Mouse (Mus musculus): ENCODE data around the gene Gm42906. TPM values are rescaled to one million over a fixed set of nuclear protein-coding genes. Genes with fewer than 3 reads are reported as not detected.
A peak's percentile ranks its signal among the peaks of the same experiment; 100 is the strongest.

The Gm42906 gene
- polyA plus RNA-seq, 1 experiment from 2014 or later = not detected

DNA sequence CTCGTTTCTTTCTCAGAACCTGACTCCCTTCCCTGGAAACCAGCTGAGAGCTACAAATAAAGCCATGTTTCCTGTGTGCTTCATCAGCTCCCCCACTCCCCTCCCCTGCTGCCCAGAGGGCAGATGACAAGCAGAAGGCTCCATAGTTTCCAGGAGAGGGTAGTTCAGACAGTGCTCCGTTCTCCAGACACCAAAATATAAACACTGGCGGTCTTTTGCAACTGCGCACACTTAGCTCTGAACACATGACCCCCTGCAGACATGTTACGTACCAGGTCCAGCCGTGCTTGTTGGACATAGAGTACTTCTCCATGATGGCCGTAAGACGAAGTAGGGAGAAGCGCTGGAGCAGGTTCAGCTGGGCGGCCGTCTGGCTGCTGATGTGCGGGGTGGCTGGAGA lies 367.5 kb downstream of the Gm42906 start:
- peaks cover 6% of the 10 kb centered on the region for H3K9me3 ChIP-seq (ENCODE audit: control insufficient read depth, low read length)
- H3K4me2 ChIP-seq (ENCODE audit: low read length) = no peak overlapping the region
- H3K9ac ChIP-seq (ENCODE audit: low read length) = no peak overlapping the region
- peak overlapping the region in 1 of 2 experiments; percentile 37; a peak in 2 of 4 replicates for H3K27ac ChIP-seq (replicated peaks in 1 of 2; ENCODE audit: control insufficient read depth in 1 of 2, insufficient read depth in 1 of 2, low read depth in 2 of 2, low read length in 2 of 2)
- peaks cover 29% of the 10 kb centered on the region for H3K36me3 ChIP-seq (ENCODE audit: control insufficient read depth, insufficient read depth, low read length)
- WGBS = 72% methylated on average over 12 of the region's 12 CpGs
- H3K4me1 ChIP-seq (ENCODE audit: control insufficient read depth in 2 of 2, insufficient read depth in 2 of 2, low read length in 2 of 2) = peaks cover 15 to 36% of the 10 kb centered on the region in 2 experiments
- H3K4me3 ChIP-seq (ENCODE audit: control insufficient read depth in 1 of 2, insufficient read depth in 1 of 2, low read depth in 1 of 2, low read length in 2 of 2) = no peak overlapping the region
- ATAC-seq (ENCODE audit: insufficient number of reproducible peaks, insufficient read depth, low FRiP score, low read depth) = no peak
- no peaks in the 10 kb centered on the region for H3K27me3 ChIP-seq (ENCODE audit: control insufficient read depth, insufficient read depth, low read length)

DNA sequence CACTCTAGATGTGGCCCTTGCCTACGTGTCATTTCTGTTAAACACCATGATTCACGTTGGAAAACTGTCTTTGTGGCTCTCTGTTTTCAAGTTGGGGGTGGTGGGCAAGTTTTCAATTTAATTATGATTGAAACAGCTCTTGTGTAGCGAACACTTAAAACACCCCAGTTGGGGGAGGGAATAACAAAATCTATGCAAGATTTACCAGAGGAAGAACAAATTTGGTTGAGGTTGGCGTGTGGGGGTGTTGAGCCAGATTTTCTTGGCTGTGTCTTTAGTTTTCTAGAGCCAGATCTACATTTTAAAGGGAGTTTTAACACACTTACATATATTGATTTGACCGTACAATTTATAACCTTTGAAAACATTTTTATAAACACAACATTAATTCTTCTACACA lies 368.2 kb downstream of the Gm42906 start:
- Histone ChIP-seq H3K9ac (ENCODE audit: low read length) (no peak overlapping the region), H3K27ac (replicated peaks in 1 of 2; ENCODE audit: control insufficient read depth in 1 of 2, insufficient read depth in 1 of 2, low read depth in 2 of 2, low read length in 2 of 2) (no peak overlapping the region), H3K27me3 (ENCODE audit: control insufficient read depth, insufficient read depth, low read length) (no peaks in the 10 kb centered on the region), H3K4me3 (ENCODE audit: control insufficient read depth in 1 of 2, insufficient read depth in 1 of 2, low read depth in 1 of 2, low read length in 2 of 2) (no peak overlapping the region), H3K4me1 (ENCODE audit: control insufficient read depth in 2 of 2, insufficient read depth in 2 of 2, low read length in 2 of 2) (peaks cover 15 to 29% of the 10 kb centered on the region in 2 experiments), H3K36me3 (ENCODE audit: control insufficient read depth, insufficient read depth, low read length) (peaks cover 29% of the 10 kb centered on the region), H3K4me2 (ENCODE audit: low read length) (no peak overlapping the region), H3K9me3 (ENCODE audit: control insufficient read depth, low read length) (peaks cover 6% of the 10 kb centered on the region)
- WGBS = 83% methylated on average over 5 of the region's 5 CpGs
- no peak for ATAC-seq (ENCODE audit: insufficient number of reproducible peaks, insufficient read depth, low FRiP score, low read depth)

DNA sequence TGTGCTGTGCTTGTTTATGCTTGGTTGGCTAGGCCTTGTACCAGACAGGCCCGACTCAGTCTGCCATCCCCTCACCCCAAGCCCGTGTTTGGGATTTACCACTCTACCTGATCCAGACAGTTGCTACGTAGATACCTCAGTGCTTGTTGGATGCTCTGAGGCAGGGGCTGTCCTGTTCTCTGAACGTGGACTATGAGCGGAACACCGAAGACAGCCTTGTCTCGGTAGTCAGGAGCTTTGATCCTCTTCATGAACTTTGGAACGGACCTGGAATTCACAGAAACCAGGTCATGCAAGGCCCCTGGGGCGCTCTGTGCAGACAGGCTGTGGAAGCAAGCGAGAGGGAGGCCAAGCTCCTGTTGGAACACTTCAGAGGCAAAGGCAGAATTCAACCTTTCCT lies 368.6 kb downstream of the Gm42906 start:
- H3K4me2 ChIP-seq (ENCODE audit: low read length) = no peak overlapping the region
- H3K9ac ChIP-seq (ENCODE audit: low read length) = no peak overlapping the region
- H3K36me3 ChIP-seq (ENCODE audit: control insufficient read depth, insufficient read depth, low read length) = peaks cover 29% of the 10 kb centered on the region
- H3K27me3 ChIP-seq (ENCODE audit: control insufficient read depth, insufficient read depth, low read length) = no peaks in the 10 kb centered on the region
- peaks cover 6% of the 10 kb centered on the region for H3K9me3 ChIP-seq (ENCODE audit: control insufficient read depth, low read length)
- H3K4me3 ChIP-seq (ENCODE audit: control insufficient read depth in 1 of 2, insufficient read depth in 1 of 2, low read depth in 1 of 2, low read length in 2 of 2) = no peak overlapping the region
- no peak overlapping the region for H3K27ac ChIP-seq (replicated peaks in 1 of 2; ENCODE audit: control insufficient read depth in 1 of 2, insufficient read depth in 1 of 2, low read depth in 2 of 2, low read length in 2 of 2)
- H3K4me1 ChIP-seq (ENCODE audit: control insufficient read depth in 2 of 2, insufficient read depth in 2 of 2, low read length in 2 of 2) = peaks cover 18 to 31% of the 10 kb centered on the region in 2 experiments
- no peak for ATAC-seq (ENCODE audit: insufficient number of reproducible peaks, insufficient read depth, low FRiP score, low read depth)
- 90% methylated on average over 10 of the region's 10 CpGs for WGBS

DNA sequence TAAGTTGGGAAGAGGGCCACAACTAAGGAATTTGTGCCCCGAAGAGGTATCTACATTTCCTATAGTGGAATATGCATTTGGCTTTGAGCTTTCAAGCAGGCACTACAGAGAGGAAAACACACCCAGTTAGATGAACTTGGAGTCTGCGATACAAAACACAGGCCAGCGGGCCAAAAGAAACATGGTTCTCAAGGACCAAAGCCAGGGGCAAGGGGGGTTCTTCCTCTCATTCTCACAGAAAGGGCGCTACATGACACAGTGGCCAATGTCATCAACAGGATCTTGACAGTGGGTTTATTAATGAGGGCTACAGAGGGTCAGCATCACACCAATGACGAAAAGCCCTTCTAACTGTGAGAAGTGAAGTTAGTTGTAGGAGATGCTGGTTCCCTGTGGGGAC lies 370.2 kb downstream of the Gm42906 start:
- Histone ChIP-seq H3K9me3 (ENCODE audit: control insufficient read depth, low read length) (peaks cover 6% of the 10 kb centered on the region), H3K4me1 (ENCODE audit: control insufficient read depth in 2 of 2, insufficient read depth in 2 of 2, low read length in 2 of 2) (peaks cover 18 to 35% of the 10 kb centered on the region in 2 experiments), H3K27me3 (ENCODE audit: control insufficient read depth, insufficient read depth, low read length) (no peaks in the 10 kb centered on the region), H3K9ac (ENCODE audit: low read length) (no peak overlapping the region), H3K36me3 (ENCODE audit: control insufficient read depth, insufficient read depth, low read length) (peaks cover 21% of the 10 kb centered on the region), H3K4me2 (ENCODE audit: low read length) (no peak overlapping the region), H3K27ac (replicated peaks in 1 of 2; ENCODE audit: control insufficient read depth in 1 of 2, insufficient read depth in 1 of 2, low read depth in 2 of 2, low read length in 2 of 2) (peak overlapping the region; percentile 55 to 79; a peak in 3 of 4 replicates), H3K4me3 (ENCODE audit: control insufficient read depth in 1 of 2, insufficient read depth in 1 of 2, low read depth in 1 of 2, low read length in 2 of 2) (no peak overlapping the region)
- ATAC-seq (ENCODE audit: insufficient number of reproducible peaks, insufficient read depth, low FRiP score, low read depth) = peak; percentile 15; the same call in 1 of the 2 replicates
- WGBS = 78% methylated on average over 5 of the region's 5 CpGs

DNA sequence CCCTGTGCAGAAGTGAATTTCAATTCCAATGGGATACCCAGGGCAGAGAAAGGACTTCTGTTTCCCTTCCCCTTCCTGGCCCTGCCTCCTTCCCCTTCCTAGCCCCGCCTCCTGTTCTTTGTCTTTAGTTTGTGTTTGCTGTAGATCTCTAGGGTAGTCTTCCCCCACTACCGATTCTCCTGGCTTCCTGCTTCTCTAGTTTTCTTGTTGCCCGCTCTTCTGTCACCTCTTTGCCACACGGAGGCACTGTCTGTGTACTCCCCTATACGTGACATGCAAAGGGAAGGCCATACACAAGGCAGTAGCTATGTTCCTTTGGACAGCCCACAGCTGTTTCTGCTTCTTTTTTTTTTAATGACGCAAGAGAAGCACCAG lies 371.1 kb downstream of the Gm42906 start:
- Histone ChIP-seq H3K4me2 (ENCODE audit: low read length) (peak overlapping the region; percentile 49; the same call in 1 of the 2 replicates), H3K9me3 (ENCODE audit: control insufficient read depth, low read length) (peaks cover 5% of the 10 kb centered on the region), H3K27ac (replicated peaks in 1 of 2; ENCODE audit: control insufficient read depth in 1 of 2, insufficient read depth in 1 of 2, low read depth in 2 of 2, low read length in 2 of 2) (peak overlapping the region; percentile 47 to 79), H3K9ac (ENCODE audit: low read length) (no peak overlapping the region), H3K4me3 (ENCODE audit: control insufficient read depth in 1 of 2, insufficient read depth in 1 of 2, low read depth in 1 of 2, low read length in 2 of 2) (no peak overlapping the region), H3K4me1 (ENCODE audit: control insufficient read depth in 2 of 2, insufficient read depth in 2 of 2, low read length in 2 of 2) (peaks cover 18 to 35% of the 10 kb centered on the region in 2 experiments), H3K36me3 (ENCODE audit: control insufficient read depth, insufficient read depth, low read length) (peaks cover 19% of the 10 kb centered on the region), H3K27me3 (ENCODE audit: control insufficient read depth, insufficient read depth, low read length) (no peaks in the 10 kb centered on the region)
- WGBS = 36% methylated on average over 6 of the region's 6 CpGs
- ATAC-seq (ENCODE audit: insufficient number of reproducible peaks, insufficient read depth, low FRiP score, low read depth) = peak; percentile 64

DNA sequence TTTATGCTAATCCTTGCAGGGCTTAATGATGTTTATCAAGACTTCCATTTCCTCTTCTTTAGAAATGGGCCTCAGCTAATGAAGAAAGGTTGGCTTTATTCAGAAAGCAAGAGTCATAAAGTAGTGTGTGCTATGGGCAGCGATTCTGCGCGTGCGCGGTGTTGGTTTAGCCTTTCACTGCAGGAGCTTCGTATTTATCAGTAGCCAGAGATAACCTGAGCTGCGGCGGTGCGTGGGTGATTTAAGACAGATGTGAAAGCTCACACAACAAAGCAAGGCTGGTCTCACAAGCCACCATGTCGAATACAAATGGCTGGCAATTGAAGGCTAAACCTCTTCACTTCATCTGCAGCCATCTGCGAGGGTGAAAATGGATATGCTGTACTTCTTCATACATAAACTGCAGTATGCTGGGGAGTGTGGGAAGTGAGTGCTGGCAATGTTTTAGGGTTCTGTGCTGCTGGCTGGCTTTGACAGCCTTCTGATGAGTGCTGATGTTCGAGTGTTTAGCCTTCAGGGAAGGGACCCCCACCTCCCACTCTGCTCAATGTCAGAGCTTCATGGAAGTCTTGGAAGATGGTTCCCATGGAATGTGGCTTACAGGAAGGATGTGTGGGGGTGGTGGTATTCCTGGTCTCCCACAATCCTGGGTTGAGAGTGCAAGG lies 371.6 kb downstream of the Gm42906 start:
- 21% methylated on average over 12 of the region's 12 CpGs for WGBS
- Histone ChIP-seq H3K36me3 (ENCODE audit: control insufficient read depth, insufficient read depth, low read length) (peaks cover 15% of the 10 kb centered on the region; the same call in 1 of the 2 replicates), H3K27ac (replicated peaks in 1 of 2; ENCODE audit: control insufficient read depth in 1 of 2, insufficient read depth in 1 of 2, low read depth in 2 of 2, low read length in 2 of 2) (peak overlapping the region; percentile 47 to 79), H3K27me3 (ENCODE audit: control insufficient read depth, insufficient read depth, low read length) (no peaks in the 10 kb centered on the region), H3K9ac (ENCODE audit: low read length) (peak overlapping the region; percentile 13; the same call in 1 of the 2 replicates), H3K4me3 (ENCODE audit: control insufficient read depth in 1 of 2, insufficient read depth in 1 of 2, low read depth in 1 of 2, low read length in 2 of 2) (no peak overlapping the region), H3K4me2 (ENCODE audit: low read length) (peak overlapping the region; percentile 49), H3K4me1 (ENCODE audit: control insufficient read depth in 2 of 2, insufficient read depth in 2 of 2, low read length in 2 of 2) (peaks cover 18 to 35% of the 10 kb centered on the region in 2 experiments), H3K9me3 (ENCODE audit: control insufficient read depth, low read length) (peaks cover 3% of the 10 kb centered on the region)
- ATAC-seq (ENCODE audit: insufficient number of reproducible peaks, insufficient read depth, low FRiP score, low read depth) = no peak; the same call in 1 of the 2 replicates

DNA sequence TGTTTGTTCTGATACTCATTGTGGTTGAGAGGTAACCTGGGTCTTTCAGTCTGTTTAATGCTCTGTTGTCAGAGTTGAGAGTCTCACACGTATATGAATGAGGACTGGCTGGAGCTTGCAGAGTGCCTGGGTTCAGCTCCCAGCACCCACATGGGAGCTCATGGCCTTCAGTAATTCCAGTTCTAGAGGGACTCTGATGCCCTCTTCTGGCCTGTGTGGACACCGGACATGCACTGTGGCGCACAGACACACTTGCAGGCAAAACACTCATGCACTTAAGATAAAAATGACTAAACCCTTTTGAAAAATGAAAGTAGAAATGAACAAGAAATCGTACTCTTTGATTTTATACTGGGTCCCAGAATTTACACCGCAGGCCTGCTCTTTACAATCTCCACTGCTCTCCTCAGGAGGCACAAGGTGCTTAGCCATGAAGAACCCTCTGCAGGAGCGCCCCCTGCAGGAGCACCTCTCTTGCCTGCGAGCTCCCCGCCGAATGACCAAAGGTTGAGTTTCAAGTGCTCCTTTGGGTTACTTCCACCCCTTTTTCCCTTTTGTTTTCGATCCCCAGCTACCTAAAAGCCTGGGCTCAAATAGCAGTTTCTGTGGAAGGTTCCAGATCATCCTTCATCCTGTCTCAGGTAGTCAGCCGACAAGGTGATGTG lies 372.4 kb downstream of the Gm42906 start:
- Histone ChIP-seq H3K9ac (ENCODE audit: low read length) (no peak overlapping the region), H3K9me3 (ENCODE audit: control insufficient read depth, low read length) (peaks cover 3% of the 10 kb centered on the region), H3K4me2 (ENCODE audit: low read length) (no peak overlapping the region), H3K36me3 (ENCODE audit: control insufficient read depth, insufficient read depth, low read length) (peaks cover 18% of the 10 kb centered on the region; the same call in 1 of the 2 replicates), H3K4me1 (ENCODE audit: control insufficient read depth in 2 of 2, insufficient read depth in 2 of 2, low read length in 2 of 2) (peaks cover 17 to 35% of the 10 kb centered on the region in 2 experiments), H3K27me3 (ENCODE audit: control insufficient read depth, insufficient read depth, low read length) (no peaks in the 10 kb centered on the region), H3K27ac (replicated peaks in 1 of 2; ENCODE audit: control insufficient read depth in 1 of 2, insufficient read depth in 1 of 2, low read depth in 2 of 2, low read length in 2 of 2) (peak overlapping the region in 1 of 2 experiments; percentile 79; a peak in 1 of 4 replicates), H3K4me3 (ENCODE audit: control insufficient read depth in 1 of 2, insufficient read depth in 1 of 2, low read depth in 1 of 2, low read length in 2 of 2) (no peak overlapping the region)
- WGBS = 93% methylated on average over 11 of the region's 11 CpGs
- ATAC-seq (ENCODE audit: insufficient number of reproducible peaks, insufficient read depth, low FRiP score, low read depth) = no peak
